29 mouse cellular contexts compared by ENCODE assay signal in genomic region chr9:68351466-68351865, GRCm38 (mm10).
A peak's percentile ranks its signal among the peaks of the same experiment; 100 is the strongest.
DNase-seq lines count a peak whose midpoint lies in the region; ATAC-seq and TF ChIP-seq lines count a peak whose summit lies in the region.
"Had no signal": no experiment of that assay in that cellular context is flagged by ENCODE, and none has a peak within 500 bp of the region (broad histone marks: within the 10 kb centered on the region; RNA-seq: fewer than 3 reads in every experiment).

No protein-coding gene starts in this region.

- no peak for TF ChIP-seq POLR2A in heart, adult 2 months (IDR thresholded peaks at IDR 0.05; ENCODE audit: insufficient read depth, low read depth, low read length)

- ATAC-seq in hindbrain, embryonic 13.5 days (ENCODE audit: low FRiP score): no peak
- ATAC-seq: forebrain, postnatal 0 days; inflammation-experienced regulatory T-cells, adult 6 months; lung, postnatal 0 days had no signal

- no peaks in the 10 kb centered on the region for H3K9me3 ChIP-seq in hindbrain, embryonic 13.5 days
- H3K9me3 ChIP-seq: embryonic facial prominence, embryonic 10.5 days; embryonic facial prominence, embryonic 15.5 days; forebrain, embryonic 12.5 days; heart, embryonic 13.5 days; hindbrain, embryonic 15.5 days; limb, embryonic 10.5 days; limb, embryonic 15.5 days; liver, embryonic 13.5 days had no signal

- H3K27ac ChIP-seq in heart, adult 2 months: no peak overlapping the region
- no peak overlapping the region for H3K27ac ChIP-seq in hindbrain, embryonic 13.5 days
- H3K27ac ChIP-seq: embryonic facial prominence, embryonic 10.5 days; embryonic facial prominence, embryonic 15.5 days; forebrain, embryonic 12.5 days; heart, embryonic 13.5 days; hindbrain, embryonic 15.5 days; limb, embryonic 10.5 days; limb, embryonic 15.5 days; liver, embryonic 13.5 days had no signal

- DNase-seq in heart, adult 2 months: peak; percentile 22 to 27
- no peak for DNase-seq in heart, postnatal 25 days (ENCODE audit: low spot score)
- DNase-seq in right cerebral cortex, postnatal 4 days: peak; percentile 17
- DNase-seq in right cerebral cortex, adult 2 months (ENCODE audit: low spot score in 2 of 2): no peak
- DNase-seq in heart, postnatal 14 days: peak; percentile 28 to 43
- no peak for DNase-seq in adrenal gland, postnatal 10 days
- DNase-seq: adrenal gland, postnatal 36 days; B cell, adult 2 months; cerebellum, adult 2 months; cerebellum, postnatal 14 days; forebrain, postnatal 0 days; kidney, adult 11 months; kidney, postnatal 14 days; layer of hippocampus, adult 9-11 months; liver, embryonic 13.5 days; lung, adult 18-20 months; midbrain, embryonic 14.5 days; thymus, adult 18-20 months; thymus, postnatal 25 days had no signal

- peaks cover 4% of the 10 kb centered on the region for H3K4me1 ChIP-seq in heart, adult 2 months (ENCODE audit: control insufficient read depth, insufficient read depth, low read length)
- no peaks in the 10 kb centered on the region for H3K4me1 ChIP-seq in hindbrain, embryonic 13.5 days (replicated peaks)
- H3K4me1 ChIP-seq: embryonic facial prominence, embryonic 10.5 days; embryonic facial prominence, embryonic 15.5 days; forebrain, embryonic 12.5 days; heart, embryonic 13.5 days; hindbrain, embryonic 15.5 days; limb, embryonic 10.5 days; limb, embryonic 15.5 days; liver, embryonic 13.5 days had no signal

- WGBS in heart, adult 2 months: 46% methylated on average over 4 of the region's 4 CpGs
- WGBS in hindbrain, embryonic 13.5 days: 86% methylated on average over 4 of the region's 4 CpGs

- peaks cover 1% of the 10 kb centered on the region; the same call in 1 of the 2 replicates for H3K36me3 ChIP-seq in heart, adult 2 months (ENCODE audit: control insufficient read depth, insufficient read depth, low read length)
- no peaks in the 10 kb centered on the region for H3K36me3 ChIP-seq in hindbrain, embryonic 13.5 days
- H3K36me3 ChIP-seq: embryonic facial prominence, embryonic 10.5 days; embryonic facial prominence, embryonic 15.5 days; forebrain, embryonic 12.5 days; heart, embryonic 13.5 days; hindbrain, embryonic 15.5 days; limb, embryonic 10.5 days; limb, embryonic 15.5 days; liver, embryonic 13.5 days had no signal

- no peak overlapping the region for H3K4me2 ChIP-seq in hindbrain, embryonic 13.5 days
- H3K4me2 ChIP-seq: embryonic facial prominence, embryonic 15.5 days; forebrain, embryonic 12.5 days; heart, embryonic 13.5 days; hindbrain, embryonic 15.5 days; limb, embryonic 15.5 days; liver, embryonic 13.5 days had no signal

- intact Hi-C loops in heart, adult 2 months (cut with DNase I): no loop called here
- intact Hi-C loops in heart, postnatal 25 days (cut with DNase I): no loop called here
- intact Hi-C loops in heart, postnatal 14 days (cut with DNase I): no loop called here

- H3K79me2 ChIP-seq in heart, adult 2 months (replicated peaks; ENCODE audit: control insufficient read depth, insufficient read depth, low read length): no peaks in the 10 kb centered on the region

- no peaks in the 10 kb centered on the region for H3K27me3 ChIP-seq in heart, adult 2 months (ENCODE audit: control insufficient read depth, insufficient read depth, low read length)
- no peaks in the 10 kb centered on the region for H3K27me3 ChIP-seq in hindbrain, embryonic 13.5 days
- H3K27me3 ChIP-seq: embryonic facial prominence, embryonic 15.5 days; forebrain, embryonic 12.5 days; heart, embryonic 13.5 days; hindbrain, embryonic 15.5 days; limb, embryonic 15.5 days; liver, embryonic 13.5 days had no signal

- no peak overlapping the region for H3K4me3 ChIP-seq in heart, adult 2 months
- H3K4me3 ChIP-seq in hindbrain, embryonic 13.5 days: no peak overlapping the region
- H3K4me3 ChIP-seq: embryonic facial prominence, embryonic 10.5 days; embryonic facial prominence, embryonic 15.5 days; forebrain, embryonic 12.5 days; heart, embryonic 13.5 days; hindbrain, embryonic 15.5 days; limb, embryonic 10.5 days; limb, embryonic 15.5 days; liver, embryonic 13.5 days had no signal

- no peak for TF ChIP-seq CTCF in heart, adult 2 months (IDR thresholded peaks at IDR 0.05)

- H3K9ac ChIP-seq in heart, adult 2 months (ENCODE audit: low read depth, low read length): no peak overlapping the region
- no peak overlapping the region for H3K9ac ChIP-seq in hindbrain, embryonic 13.5 days
- H3K9ac ChIP-seq: embryonic facial prominence, embryonic 15.5 days; forebrain, embryonic 12.5 days; forebrain, postnatal 0 days; heart, embryonic 13.5 days; hindbrain, embryonic 15.5 days; limb, embryonic 15.5 days; liver, embryonic 13.5 days had no signal

- TF ChIP-seq EP300 in heart, adult 2 months (IDR thresholded peaks at IDR 0.05; ENCODE audit: insufficient read depth, low read depth, low read length): no peak

Comparison
In these comparisons a context has a peak if more than half of its experiments do, and no peak if none do; other contexts are left out.
1. DNase-seq: peak in heart, adult 2 months (2 of 2), right cerebral cortex, postnatal 4 days (single experiment) and heart, postnatal 14 days (2 of 2); none in heart, postnatal 25 days (single experiment), right cerebral cortex, adult 2 months (0 of 2) and adrenal gland, postnatal 10 days (single experiment).